Mouse (Mus musculus) Patski (cell line): ENCODE data around the gene Btbd35f14. TPM values are rescaled to one million over a fixed set of nuclear protein-coding genes. Genes with fewer than 3 reads are reported as not detected.
"Not testable (repeated sequence)": the region's sequence is repeated elsewhere in the genome, so short reads cannot be mapped to it uniquely, and the experiment has no call there.

Source experiments
- ATAC-seq: fragments of 100-300 bp; one replicate; pipeline ENCODE4 v1.8.0; 2021
- CTCF ChIA-PET: fragments of 350-600 bp; sonication (Branson Sonifier 250); formaldehyde crosslinking; loops from one replicate; lab custom pipeline; 2022; ENCODE audit warnings: inconsistent platforms; lab: Charles Lee
- POLR2A ChIA-PET: fragments of 350-600 bp; sonication (Branson Sonifier 250); formaldehyde crosslinking; loops from one replicate; lab custom pipeline; 2022; ENCODE audit warnings: antibody characterized with exemption, inconsistent platforms; lab: Charles Lee
- DNase-seq: peaks from one replicate; pipeline ENCODE4 v3.0.0-alpha.2; 2011; ENCODE audit warnings: low read depth, low spot score
- H3K27me3 ChIP-seq: fragments of 371-371 bp; one replicate; pipeline ENCODE4 v1.5.1; 2021
- in situ Hi-C: fragments of 300-500 bp; cut with MboI; formaldehyde crosslinking; loops from 3 replicates; pipeline ENCODE4 v1.11.1; 2018; ENCODE audit warnings: low pct_unique_long_range_greater_than_20kb, mixed read lengths
- polyA plus RNA-seq: library from polyadenylated mRNA; unstranded; gene quantifications from one replicate; pipeline ENCODE4 v1.2.3, GENCODE M21; 2021

Btbd35f14 gene
- not detected for polyA plus RNA-seq

DNA sequence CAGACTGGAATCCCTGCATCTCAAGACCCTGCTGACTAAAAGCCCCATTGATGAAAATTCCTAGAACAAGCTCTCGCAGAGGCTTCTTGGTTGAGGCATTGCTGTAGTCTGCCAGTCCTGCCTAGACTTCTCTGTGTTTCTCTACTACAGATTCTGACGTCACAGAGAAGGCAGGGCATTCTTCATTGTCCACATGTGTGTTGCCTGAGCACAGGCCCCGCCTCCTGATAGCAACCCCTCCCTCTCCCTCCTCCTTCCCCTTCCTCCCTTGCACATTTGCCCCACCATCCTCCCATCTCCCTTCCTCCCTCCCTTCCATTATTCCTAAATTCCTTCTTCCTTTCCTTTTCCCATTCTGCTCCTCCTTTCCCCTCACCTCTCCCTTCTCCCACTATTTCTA is at the start of gene Btbd35f14:
Btbd35f14 (minus strand) TSS at position 101 of the 400 bp plus-strand sequence.
- in situ Hi-C loops, DNase-seq, H3K27me3 ChIP-seq, POLR2A ChIA-PET, ATAC-seq, CTCF ChIA-PET: not testable (repeated sequence)

DNA sequence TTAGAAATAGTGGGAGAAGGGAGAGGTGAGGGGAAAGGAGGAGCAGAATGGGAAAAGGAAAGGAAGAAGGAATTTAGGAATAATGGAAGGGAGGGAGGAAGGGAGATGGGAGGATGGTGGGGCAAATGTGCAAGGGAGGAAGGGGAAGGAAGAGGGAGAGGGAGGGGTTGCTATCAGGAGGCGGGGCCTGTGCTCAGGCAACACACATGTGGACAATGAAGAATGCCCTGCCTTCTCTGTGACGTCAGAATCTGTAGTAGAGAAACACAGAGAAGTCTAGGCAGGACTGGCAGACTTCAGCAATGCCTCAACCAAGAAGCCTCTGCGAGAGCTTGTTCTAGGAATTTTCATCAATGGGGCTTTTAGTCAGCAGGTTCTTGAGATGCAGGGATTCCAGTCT is 45.3 kb downstream of the Btbd35f14 start, which contains the start of gene Btbd35f13:
Btbd35f13 (plus strand) TSS at position 301 of the 400 bp plus-strand sequence.
- in situ Hi-C loops, CTCF ChIA-PET, DNase-seq, ATAC-seq, POLR2A ChIA-PET, H3K27me3 ChIP-seq: not testable (repeated sequence)

Other genes with a start within 250 kb of the Btbd35f14 start
- gene Btbd35f15, start 125.0 kb downstream of the Btbd35f14 start, polyA plus RNA-seq, result not detected
- gene Btbd35f13, start 45.2 kb downstream of the Btbd35f14 start, polyA plus RNA-seq, result not detected